Mouse (Mus musculus): ENCODE measurements around the gene Wfdc21. TPM values are rescaled to one million over a fixed set of nuclear protein-coding genes. Genes with fewer than 3 reads are reported as not detected.
A peak's percentile ranks its signal among the peaks of the same experiment; 100 is the strongest.

Wfdc21 gene
- polyA plus RNA-seq, 1 experiment from 2014 or later, result 0.67 TPM

- no peaks in the 10 kb centered on the region for H3K27me3 ChIP-seq
- no peak overlapping the region for H3K27ac ChIP-seq
- no peak overlapping the region for H3K9ac ChIP-seq
- H3K4me3 ChIP-seq, result no peak overlapping the region
- 0 out of 2 replicates have a peak, but pooled peaks cover 5% of the 10 kb centered on the region for H3K4me1 ChIP-seq (replicated peaks)
- H3K36me3 ChIP-seq, result 0 out of 2 replicates have a peak, but pooled peaks cover 4% of the 10 kb centered on the region
- no peak for ATAC-seq (replicated peaks; ENCODE audit: insufficient number of reproducible peaks, insufficient read depth, low FRiP score, low read depth)
- H3K4me2 ChIP-seq, result no peak overlapping the region
- 74% methylated on average over 15 of the region's 15 CpGs for WGBS
- H3K9me3 ChIP-seq (replicated peaks), result no peaks in the 10 kb centered on the region
Measured at GRCm38 (mm10) chr11:83787401-83788021, 40.8 kb downstream of the Wfdc21 start.

- no peak for ATAC-seq (replicated peaks; ENCODE audit: insufficient number of reproducible peaks, insufficient read depth, low FRiP score, low read depth)
- Histone ChIP-seq H3K9ac (no peak overlapping the region), H3K36me3 (0 out of 2 replicates have a peak, but pooled peaks cover 2% of the 10 kb centered on the region), H3K4me1 (replicated peaks) (0 out of 2 replicates have a peak, but pooled peaks cover 5% of the 10 kb centered on the region), H3K4me2 (no peak overlapping the region), H3K9me3 (replicated peaks) (no peaks in the 10 kb centered on the region), H3K4me3 (no peak overlapping the region), H3K27ac (no peak overlapping the region), H3K27me3 (peaks cover 5% of the 10 kb centered on the region; the same call in 1 of the 2 replicates)
- WGBS, result 73% methylated on average over 8 of the region's 8 CpGs
Measured at GRCm38 (mm10) chr11:83788331-83788730, 41.6 kb downstream of the Wfdc21 start.

DNA sequence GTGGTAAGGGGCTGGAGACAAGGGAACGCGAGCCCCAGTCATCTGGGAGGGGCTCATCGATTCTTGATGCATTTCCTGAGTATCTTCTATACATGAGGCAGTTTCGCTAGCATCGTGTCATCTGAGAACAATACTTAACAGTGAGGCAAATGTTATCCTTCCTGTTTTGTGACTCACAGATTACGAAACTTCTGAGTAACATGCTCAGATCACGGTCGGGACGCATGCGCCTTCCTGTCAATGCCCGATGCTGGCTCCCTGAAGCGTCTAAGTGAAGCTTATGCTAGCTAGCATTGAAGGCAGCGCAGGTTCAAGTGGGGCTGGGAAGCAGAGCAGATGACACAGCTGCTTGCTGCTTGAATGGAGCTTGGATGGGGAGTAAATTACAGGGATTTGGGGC is 42.5 kb downstream of the Wfdc21 start:
- Histone ChIP-seq H3K27me3 (peaks cover 6% of the 10 kb centered on the region; the same call in 1 of the 2 replicates), H3K36me3 (no peaks in the 10 kb centered on the region), H3K4me2 (peak overlapping the region; percentile 33), H3K4me1 (replicated peaks) (0 out of 2 replicates have a peak, but pooled peaks cover 5% of the 10 kb centered on the region), H3K9me3 (replicated peaks) (no peaks in the 10 kb centered on the region), H3K9ac (no peak overlapping the region), H3K4me3 (no peak overlapping the region), H3K27ac (no peak overlapping the region)
- WGBS, result 47% methylated on average over 13 of the region's 13 CpGs
- no peak for ATAC-seq (replicated peaks; ENCODE audit: insufficient number of reproducible peaks, insufficient read depth, low FRiP score, low read depth)

GRCm38 (mm10) chr11:83791133-83791532 is 44.4 kb downstream of the Wfdc21 start:
- H3K27ac ChIP-seq, result no peak overlapping the region
- no peak overlapping the region for H3K4me3 ChIP-seq
- ATAC-seq (replicated peaks; ENCODE audit: insufficient number of reproducible peaks, insufficient read depth, low FRiP score, low read depth), result no peak
- WGBS, result 39% methylated on average over 4 of the region's 4 CpGs
- no peaks in the 10 kb centered on the region for H3K36me3 ChIP-seq
- H3K9me3 ChIP-seq (replicated peaks), result no peaks in the 10 kb centered on the region
- H3K4me2 ChIP-seq, result no peak overlapping the region
- H3K9ac ChIP-seq, result no peak overlapping the region
- peaks cover 6% of the 10 kb centered on the region; the same call in 1 of the 2 replicates for H3K27me3 ChIP-seq
- peaks cover 6% of the 10 kb centered on the region; the same call in 1 of the 2 replicates for H3K4me1 ChIP-seq (replicated peaks)

DNA sequence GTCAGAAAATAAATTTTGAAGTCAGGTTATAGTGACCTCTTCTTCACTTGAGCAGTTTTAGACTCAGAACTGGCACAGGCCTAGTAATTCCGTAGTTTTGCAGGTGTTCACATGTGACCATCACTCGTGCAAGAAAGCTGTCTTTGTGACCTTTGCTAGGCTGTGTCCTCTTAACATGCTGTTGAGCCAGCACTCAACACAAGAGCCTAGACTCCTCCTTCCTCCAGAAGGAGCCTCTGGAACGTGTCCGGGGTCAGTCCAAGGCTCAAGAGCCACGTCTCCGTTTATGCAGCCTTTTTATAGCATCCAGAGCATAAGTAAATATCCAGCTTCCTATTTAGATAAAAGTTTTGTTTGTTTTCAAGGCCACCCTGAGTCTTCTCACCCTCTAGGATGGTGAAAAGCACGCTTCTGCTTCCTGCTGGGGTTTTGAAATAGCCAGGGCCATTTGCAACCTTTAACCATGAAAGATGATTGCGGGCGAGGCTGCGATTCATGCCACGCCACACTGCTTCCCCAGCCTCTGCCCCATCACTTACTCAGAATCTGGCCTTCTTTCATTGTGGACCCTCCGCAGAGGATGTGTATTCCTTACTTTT is 45.7 kb downstream of the Wfdc21 start:
- no peak overlapping the region for H3K27ac ChIP-seq
- H3K27me3 ChIP-seq, result peaks cover 12% of the 10 kb centered on the region
- H3K9ac ChIP-seq, result no peak overlapping the region
- 65% methylated on average over 12 of the region's 12 CpGs for WGBS
- H3K4me3 ChIP-seq, result no peak overlapping the region
- no peak overlapping the region for H3K4me2 ChIP-seq
- no peak for ATAC-seq (replicated peaks; ENCODE audit: insufficient number of reproducible peaks, insufficient read depth, low FRiP score, low read depth)
- no peaks in the 10 kb centered on the region for H3K9me3 ChIP-seq (replicated peaks)
- H3K36me3 ChIP-seq, result no peaks in the 10 kb centered on the region
- peaks cover 4% of the 10 kb centered on the region; the same call in 1 of the 2 replicates for H3K4me1 ChIP-seq (replicated peaks)

GRCm38 (mm10) chr11:83793264-83793663 is 46.5 kb downstream of the Wfdc21 start:
- ATAC-seq (replicated peaks; ENCODE audit: insufficient number of reproducible peaks, insufficient read depth, low FRiP score, low read depth), result no peak
- Histone ChIP-seq H3K27ac (no peak overlapping the region), H3K4me3 (no peak overlapping the region), H3K9ac (no peak overlapping the region), H3K27me3 (peaks cover 13% of the 10 kb centered on the region), H3K4me1 (replicated peaks) (peaks cover 4% of the 10 kb centered on the region; the same call in 1 of the 2 replicates), H3K4me2 (no peak overlapping the region), H3K9me3 (replicated peaks) (no peaks in the 10 kb centered on the region), H3K36me3 (no peaks in the 10 kb centered on the region)
- 79% methylated on average over 14 of the region's 14 CpGs for WGBS

DNA sequence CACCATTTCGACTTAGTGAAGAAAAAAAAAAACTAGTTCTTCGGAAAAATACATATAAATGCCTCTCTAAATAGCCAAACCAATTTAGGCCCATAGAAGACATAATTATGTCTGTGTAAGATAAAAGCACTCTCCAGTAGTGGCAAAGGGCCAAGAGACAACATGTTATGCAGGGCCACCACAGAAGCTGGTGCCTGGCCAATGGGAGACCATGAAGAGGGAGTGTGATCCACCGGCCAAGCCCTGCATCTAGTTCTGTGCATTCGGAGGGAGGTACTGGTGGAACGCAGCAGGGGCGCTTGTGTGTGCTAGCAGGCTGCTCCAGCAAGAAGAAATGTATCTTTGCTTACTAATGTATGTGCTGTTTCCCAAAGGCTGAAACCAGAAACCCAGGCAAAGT is 49.4 kb downstream of the Wfdc21 start:
- ATAC-seq (replicated peaks; ENCODE audit: insufficient number of reproducible peaks, insufficient read depth, low FRiP score, low read depth), result no peak
- Histone ChIP-seq H3K4me3 (no peak overlapping the region), H3K9me3 (replicated peaks) (no peaks in the 10 kb centered on the region), H3K4me1 (replicated peaks) (peaks cover 4% of the 10 kb centered on the region; the same call in 1 of the 2 replicates), H3K27ac (no peak overlapping the region), H3K36me3 (no peaks in the 10 kb centered on the region), H3K9ac (no peak overlapping the region), H3K27me3 (peaks cover 13% of the 10 kb centered on the region), H3K4me2 (no peak overlapping the region)
- WGBS, result 63% methylated on average over 6 of the region's 6 CpGs

DNA sequence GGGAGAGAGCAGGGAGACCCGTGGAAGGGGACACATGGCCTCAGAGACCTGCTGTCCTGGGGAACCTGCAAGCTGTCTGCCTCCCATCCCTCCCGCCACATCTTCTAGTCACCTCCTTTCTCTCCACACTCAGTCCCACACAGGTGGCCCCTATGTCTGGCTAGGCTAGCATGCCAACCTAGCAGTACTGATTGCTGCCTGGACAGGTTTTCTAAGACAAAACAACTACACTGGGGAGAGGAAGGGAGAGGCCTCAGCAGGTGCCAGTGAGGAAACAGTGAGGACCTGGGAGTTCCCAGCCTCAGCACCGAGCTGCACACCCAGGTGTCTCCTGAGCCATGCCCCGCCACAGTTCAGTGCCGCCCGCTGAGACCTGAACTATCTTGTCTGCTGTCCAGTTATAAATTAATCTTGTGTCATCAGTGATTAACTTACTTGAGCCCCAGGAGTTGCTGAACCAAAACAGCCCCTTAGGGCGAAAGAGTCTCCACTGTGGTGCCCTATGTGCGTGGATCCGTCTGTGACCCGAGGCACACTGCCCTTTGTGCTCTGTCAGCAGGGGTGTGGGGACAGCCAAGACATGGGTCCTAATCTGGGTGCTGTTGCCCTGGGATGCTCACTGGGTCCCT is 50.4 kb downstream of the Wfdc21 start:
- Histone ChIP-seq H3K27ac (no peak overlapping the region), H3K4me1 (replicated peaks) (peaks cover 4% of the 10 kb centered on the region; the same call in 1 of the 2 replicates), H3K9ac (no peak overlapping the region), H3K4me2 (no peak overlapping the region), H3K36me3 (no peaks in the 10 kb centered on the region), H3K9me3 (replicated peaks) (no peaks in the 10 kb centered on the region), H3K27me3 (peaks cover 13% of the 10 kb centered on the region), H3K4me3 (no peak overlapping the region)
- ATAC-seq (replicated peaks; ENCODE audit: insufficient number of reproducible peaks, insufficient read depth, low FRiP score, low read depth), result no peak
- 85% methylated on average over 10 of the region's 10 CpGs for WGBS

DNA sequence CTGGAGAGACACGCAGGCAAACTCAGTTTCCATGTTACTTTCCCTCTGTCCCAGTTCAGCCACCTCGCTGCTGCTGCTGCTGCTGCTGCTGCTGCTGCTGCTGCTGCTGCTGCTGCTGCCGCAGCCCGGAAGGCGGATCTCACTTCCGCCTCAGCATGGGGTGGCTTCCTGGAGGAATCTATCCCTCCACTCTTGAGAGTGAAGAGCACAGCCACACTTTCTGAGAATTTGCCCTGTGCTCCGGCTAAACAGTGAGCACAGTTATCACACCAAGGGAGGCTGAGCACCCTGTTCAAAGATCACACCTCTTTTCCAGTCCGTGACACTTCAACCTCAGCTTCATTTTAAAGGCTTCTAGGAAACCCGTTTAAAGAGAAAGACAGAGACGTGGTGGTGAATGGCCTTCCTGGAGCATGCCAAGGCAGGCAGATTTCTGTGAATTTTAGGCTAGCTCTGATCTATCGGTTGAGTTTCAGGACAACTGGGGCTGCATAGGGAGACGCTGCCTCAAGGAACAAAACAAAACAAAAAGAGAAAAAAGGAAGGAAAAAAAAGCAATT is 53.2 kb downstream of the Wfdc21 start:
- no peaks in the 10 kb centered on the region for H3K36me3 ChIP-seq
- peaks cover 10% of the 10 kb centered on the region; the same call in 1 of the 2 replicates for H3K27me3 ChIP-seq
- H3K27ac ChIP-seq, result no peak overlapping the region
- no peak overlapping the region for H3K4me3 ChIP-seq
- peaks cover 4% of the 10 kb centered on the region; the same call in 1 of the 2 replicates for H3K4me1 ChIP-seq (replicated peaks)
- no peaks in the 10 kb centered on the region for H3K9me3 ChIP-seq (replicated peaks)
- H3K9ac ChIP-seq, result no peak overlapping the region
- ATAC-seq (replicated peaks; ENCODE audit: insufficient number of reproducible peaks, insufficient read depth, low FRiP score, low read depth), result no peak
- 57% methylated on average over 12 of the region's 12 CpGs for WGBS
- H3K4me2 ChIP-seq, result no peak overlapping the region

DNA sequence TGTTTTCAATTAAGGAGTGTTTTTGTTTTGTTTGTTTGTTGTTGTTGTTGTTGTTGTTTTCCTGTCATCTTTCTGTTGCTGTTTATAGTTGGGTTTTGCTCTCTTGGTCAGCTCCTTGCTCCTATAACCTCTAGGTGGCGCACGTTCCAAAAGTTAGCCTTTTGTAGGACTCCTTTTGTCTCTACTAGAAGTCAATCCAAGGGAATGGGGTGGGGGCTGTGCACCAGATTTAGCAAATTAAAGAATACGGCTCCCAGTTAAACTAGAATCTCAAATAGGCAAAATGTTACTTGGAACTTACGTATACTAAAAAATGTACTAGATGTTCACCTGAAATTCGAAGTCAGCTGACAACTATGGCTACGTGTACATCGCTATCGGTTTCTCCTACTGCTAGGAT is 55.4 kb downstream of the Wfdc21 start:
- H3K9ac ChIP-seq, result no peak overlapping the region
- H3K4me2 ChIP-seq, result no peak overlapping the region
- H3K4me3 ChIP-seq, result no peak overlapping the region
- ATAC-seq (replicated peaks; ENCODE audit: insufficient number of reproducible peaks, insufficient read depth, low FRiP score, low read depth), result no peak
- no peaks in the 10 kb centered on the region for H3K36me3 ChIP-seq
- no peak overlapping the region for H3K27ac ChIP-seq
- no peaks in the 10 kb centered on the region for H3K4me1 ChIP-seq (replicated peaks)
- no peaks in the 10 kb centered on the region for H3K9me3 ChIP-seq (replicated peaks)
- 66% methylated on average over 8 of the region's 8 CpGs for WGBS
- peaks cover 6% of the 10 kb centered on the region; the same call in 1 of the 2 replicates for H3K27me3 ChIP-seq

Data from heart, embryonic 15.5 days (tissue).